Mouse (Mus musculus) lung, postnatal 4 days (tissue): Measurements from ENCODE around the gene Pou3f3.

Experiments
- DNase-seq, 2 experiments: peaks; one replicate each; pipeline ENCODE4 v3.0.0; 2021

Gene Pou3f3

GRCm38 (mm10) chr1:42695578-42695915 is at the start of gene Pou3f3:
Gene Pou3f3 (plus strand): TSS chr1:42695768.
- peak; percentile 56 to 82 for DNase-seq

GRCm38 (mm10) chr1:42648366-42648935 is 47.1 kb upstream of the Pou3f3 start:
- no peak for DNase-seq

- no peak for DNase-seq
Measured at GRCm38 (mm10) chr1:42651461-42651860, 44.1 kb upstream of the Pou3f3 start.

GRCm38 (mm10) chr1:42667546-42667945 is 28.0 kb upstream of the Pou3f3 start:
- DNase-seq = no peak

GRCm38 (mm10) chr1:42680673-42681072 is 14.9 kb upstream of the Pou3f3 start:
- no peak for DNase-seq

- no peak for DNase-seq
Measured at GRCm38 (mm10) chr1:42681762-42682161, 13.8 kb upstream of the Pou3f3 start.

- DNase-seq = no peak
Measured at GRCm38 (mm10) chr1:42683861-42684260, 11.7 kb upstream of the Pou3f3 start.

GRCm38 (mm10) chr1:42684345-42684744 is 11.2 kb upstream of the Pou3f3 start:
- no peak for DNase-seq

GRCm38 (mm10) chr1:42684783-42685182 is 10.8 kb upstream of the Pou3f3 start:
- DNase-seq = no peak

GRCm38 (mm10) chr1:42685321-42685960 is 10.1 kb upstream of the Pou3f3 start:
- no peak for DNase-seq

GRCm38 (mm10) chr1:42686194-42687131 is 9.1 kb upstream of the Pou3f3 start:
- DNase-seq = no peak

GRCm38 (mm10) chr1:42687271-42687670 is 8.3 kb upstream of the Pou3f3 start:
- DNase-seq = no peak

GRCm38 (mm10) chr1:42687756-42688540 is 7.6 kb upstream of the Pou3f3 start:
- DNase-seq = no peak

GRCm38 (mm10) chr1:42688541-42689125 is 6.9 kb upstream of the Pou3f3 start:
- no peak for DNase-seq

GRCm38 (mm10) chr1:42690024-42690575 is 5.5 kb upstream of the Pou3f3 start:
- DNase-seq = no peak

- DNase-seq = peak; percentile 61
Measured at GRCm38 (mm10) chr1:42691202-42692170, 4.1 kb upstream of the Pou3f3 start.

GRCm38 (mm10) chr1:42692221-42692620 is 3.3 kb upstream of the Pou3f3 start:
- DNase-seq = no peak

GRCm38 (mm10) chr1:42693101-42693715 is 2.4 kb upstream of the Pou3f3 start:
- no peak for DNase-seq

- DNase-seq = no peak
Measured at GRCm38 (mm10) chr1:42693852-42694251, 1.7 kb upstream of the Pou3f3 start.

GRCm38 (mm10) chr1:42694290-42694664 is 1.3 kb upstream of the Pou3f3 start:
- DNase-seq = no peak
